Mouse (Mus musculus): ENCODE results near the gene Dgat2. TPM values are rescaled to one million over a fixed set of nuclear protein-coding genes. Genes with fewer than 3 reads are reported as not detected.

Dgat2 gene
- total RNA-seq (2015; ENCODE audit: low replicate concordance) = 0.42 and 7.6 TPM in 2 replicates
- total RNA-seq (2017; ENCODE audit: low replicate concordance) = 0.90 and 2.8 TPM in 2 replicates

DNA sequence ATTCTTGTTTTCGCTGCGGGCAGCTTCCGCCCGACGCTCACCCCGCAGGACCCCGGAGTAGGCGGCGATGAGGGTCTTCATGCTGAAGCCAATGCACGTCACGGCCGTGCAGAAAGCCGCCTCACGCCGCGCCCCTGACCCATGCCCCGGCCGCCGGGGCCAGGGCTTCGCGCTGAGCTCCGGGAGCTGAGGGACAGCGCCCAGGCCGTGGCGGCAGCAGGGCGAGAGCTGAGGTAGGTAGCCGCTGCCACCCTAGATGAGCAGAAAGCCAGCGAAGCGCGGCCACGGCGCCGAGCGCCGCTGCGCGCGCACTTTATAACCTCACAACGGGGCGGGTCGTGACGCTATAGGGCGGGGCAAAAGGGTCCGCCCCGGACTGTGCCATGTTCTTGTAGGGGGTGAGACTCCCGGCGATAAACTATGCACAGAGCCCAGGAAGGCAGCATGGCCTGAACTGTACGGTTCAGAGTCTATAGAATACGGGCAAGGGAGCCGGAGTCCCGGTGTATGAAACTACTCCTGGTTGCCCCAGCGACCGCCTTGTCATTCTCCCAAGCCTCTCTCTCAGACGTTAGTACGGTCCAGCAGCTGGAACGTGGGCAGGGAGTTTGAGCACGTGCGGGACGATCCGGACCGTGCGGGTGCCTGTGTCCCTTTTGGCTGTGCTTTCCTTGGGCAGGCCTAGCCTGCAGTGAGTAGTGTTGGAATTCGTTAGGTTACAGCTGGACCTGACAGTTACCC lies at the start of gene Dgat2:
Gene Dgat2, minus strand, starts transcription at position 288 of the 741 bp plus-strand sequence.
- ATAC-seq (replicated peaks; ENCODE audit: low FRiP score, poor library complexity, severe bottlenecking) = peak; percentile 70

DNA sequence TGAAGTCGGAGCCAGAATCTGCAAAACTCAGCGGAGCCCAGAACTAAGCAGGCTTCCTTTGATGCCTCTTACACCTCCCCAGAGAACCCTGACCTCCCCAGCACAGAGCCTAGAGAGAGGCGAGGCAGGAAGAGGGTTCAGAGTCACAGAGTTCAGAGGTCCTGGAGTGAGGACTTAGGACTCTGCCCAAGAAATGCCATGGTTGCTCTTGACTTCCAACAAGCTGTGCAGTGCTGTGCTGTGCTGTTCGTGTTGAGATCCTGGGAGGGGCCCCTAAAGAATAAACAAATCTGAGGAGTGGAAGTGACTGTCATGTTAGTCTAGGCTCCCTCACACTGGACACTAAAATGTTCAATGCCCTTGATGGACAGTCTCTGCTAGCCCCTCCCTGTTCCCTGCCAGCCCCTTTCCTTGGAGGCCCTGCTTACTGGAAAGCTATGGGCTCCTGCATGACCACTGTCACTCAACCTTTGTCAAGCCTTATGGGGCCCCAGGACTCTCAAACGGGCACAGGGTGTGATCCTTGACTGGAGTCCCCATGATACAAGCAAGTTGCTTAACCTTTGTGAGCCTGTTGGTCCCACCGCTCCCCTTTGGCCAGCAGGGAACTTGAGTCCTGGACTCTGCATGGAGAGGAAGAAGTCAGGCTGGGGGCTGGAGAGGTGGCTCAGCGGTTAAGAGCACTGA lies 47.7 kb upstream of the Dgat2 start:
- no peak for ATAC-seq (replicated peaks; ENCODE audit: low FRiP score, poor library complexity, severe bottlenecking)

DNA sequence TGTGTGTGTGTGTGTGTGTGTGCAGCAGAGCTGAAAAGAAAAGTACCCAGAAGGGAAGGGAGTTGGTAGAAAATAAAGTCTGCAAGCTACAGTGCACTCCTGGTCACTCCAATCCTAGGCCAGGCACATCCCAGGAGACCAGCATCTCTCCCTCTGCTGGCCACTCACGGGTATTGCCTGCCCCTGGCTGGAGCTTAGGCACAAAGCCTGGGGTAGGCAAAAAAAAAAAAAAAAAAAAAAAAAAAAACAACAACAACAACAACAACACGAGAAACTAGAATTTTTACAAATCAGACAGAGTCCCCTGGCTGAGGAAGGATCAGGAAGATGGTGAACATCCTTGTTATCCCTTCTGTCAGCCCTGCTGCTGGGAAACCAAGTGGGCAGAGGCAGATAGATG lies 46.9 kb upstream of the Dgat2 start:
- no peak for ATAC-seq (replicated peaks; ENCODE audit: low FRiP score, poor library complexity, severe bottlenecking)

DNA sequence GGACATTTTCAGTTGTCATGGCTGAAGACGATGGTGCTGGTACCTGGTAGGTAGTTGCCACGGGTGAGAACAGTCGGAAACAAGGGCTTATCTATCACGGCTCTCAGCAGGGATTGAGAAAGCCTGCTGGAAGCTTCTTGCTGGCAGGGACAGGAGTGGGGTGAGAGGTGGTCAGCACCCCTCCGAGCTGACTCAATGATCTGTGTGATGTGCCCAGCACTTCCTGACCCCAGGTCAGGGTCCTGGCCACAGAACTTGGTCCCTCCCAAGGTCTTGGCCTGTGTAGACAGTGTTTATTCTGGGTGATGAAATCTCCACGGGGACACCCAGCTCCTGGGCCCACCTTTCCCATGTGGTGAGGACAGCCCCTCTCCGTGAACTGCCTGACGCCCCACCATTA lies 46.3 kb upstream of the Dgat2 start:
- no peak for ATAC-seq (replicated peaks; ENCODE audit: low FRiP score, poor library complexity, severe bottlenecking)

DNA sequence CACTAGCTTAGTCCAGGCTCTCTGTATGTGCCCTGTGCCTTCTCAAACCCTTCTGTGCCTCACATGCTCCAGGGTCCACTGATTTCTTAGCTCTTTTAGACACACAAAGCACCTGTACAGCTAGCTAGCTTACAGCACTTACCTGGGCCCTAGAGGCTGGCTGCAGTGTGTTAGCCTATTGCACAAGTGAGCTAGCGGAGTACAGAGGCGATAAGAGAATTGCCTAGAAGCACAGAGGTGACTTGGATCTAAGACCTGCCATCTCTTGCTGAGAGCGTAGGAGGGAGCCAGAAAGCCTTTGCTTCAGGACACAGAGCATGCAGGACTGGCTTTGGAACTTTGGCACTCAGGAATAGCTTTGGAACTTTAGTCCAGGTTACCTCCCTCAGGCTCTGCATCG lies 44.7 kb upstream of the Dgat2 start:
- no peak for ATAC-seq (replicated peaks; ENCODE audit: low FRiP score, poor library complexity, severe bottlenecking)

DNA sequence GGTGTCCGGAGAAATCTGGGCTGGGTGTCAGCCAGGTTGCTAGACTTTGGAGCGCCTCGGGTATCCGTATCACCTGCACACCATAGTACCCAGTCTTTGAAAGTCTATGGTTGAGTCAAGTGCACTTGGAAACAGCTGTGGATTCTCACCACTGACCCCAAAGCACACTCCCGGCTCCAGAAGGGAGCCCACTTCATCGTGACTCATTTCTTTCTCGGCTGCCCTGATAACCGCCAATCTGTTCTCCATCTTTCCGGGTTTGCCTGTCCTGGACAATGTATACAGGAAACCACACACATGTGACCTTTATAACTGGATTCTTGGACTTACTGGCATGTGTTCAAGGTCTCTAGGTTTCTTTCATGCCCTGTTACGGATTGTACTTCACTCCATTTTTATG lies 44.1 kb upstream of the Dgat2 start:
- ATAC-seq (replicated peaks; ENCODE audit: low FRiP score, poor library complexity, severe bottlenecking) = no peak

DNA sequence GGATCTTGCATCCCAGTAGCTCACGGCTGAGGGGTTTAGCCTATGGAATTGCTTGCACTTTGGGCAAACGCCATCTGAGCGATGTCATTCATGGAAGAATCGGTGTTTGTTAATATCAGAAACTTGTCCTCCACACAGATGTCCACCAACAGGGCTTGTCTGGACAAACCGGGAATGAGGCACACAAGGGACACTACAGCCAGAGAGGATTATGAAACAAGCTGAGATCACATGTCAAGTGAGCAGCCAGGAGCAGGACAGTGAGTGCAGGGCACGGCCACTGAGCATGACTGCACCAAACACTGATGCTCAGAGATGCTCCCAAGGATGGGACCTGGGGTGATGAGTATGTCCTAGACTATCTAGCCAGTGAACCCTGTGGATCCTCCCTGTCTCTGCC lies 42.9 kb upstream of the Dgat2 start:
- no peak for ATAC-seq (replicated peaks; ENCODE audit: low FRiP score, poor library complexity, severe bottlenecking)

DNA sequence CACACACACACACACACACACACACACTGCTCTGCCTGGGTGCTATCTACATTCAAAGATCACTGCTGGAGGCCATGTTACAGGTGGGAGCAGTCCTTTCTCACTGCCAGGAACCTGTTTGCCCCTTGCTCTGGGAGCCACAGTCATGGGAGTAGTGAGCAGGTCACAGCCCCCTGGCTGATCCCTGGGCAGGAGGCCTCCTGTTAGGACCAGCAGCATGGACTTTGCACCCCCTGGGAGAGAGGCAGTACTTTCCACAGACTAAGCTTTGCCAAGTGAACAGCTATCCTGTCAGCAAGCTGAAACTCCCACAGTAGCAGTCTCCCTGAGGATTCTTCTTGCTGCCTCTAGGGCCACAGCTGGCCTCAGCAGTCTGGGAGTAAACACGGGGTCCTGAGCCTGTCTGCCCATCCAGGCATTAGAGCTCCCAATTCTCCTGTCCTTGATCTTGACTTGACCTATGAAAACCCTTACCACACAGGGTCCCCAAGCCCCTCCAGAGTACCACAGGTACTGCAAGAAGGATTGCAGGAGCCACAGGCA lies 42.2 kb upstream of the Dgat2 start:
- ATAC-seq (replicated peaks; ENCODE audit: low FRiP score, poor library complexity, severe bottlenecking) = no peak

DNA sequence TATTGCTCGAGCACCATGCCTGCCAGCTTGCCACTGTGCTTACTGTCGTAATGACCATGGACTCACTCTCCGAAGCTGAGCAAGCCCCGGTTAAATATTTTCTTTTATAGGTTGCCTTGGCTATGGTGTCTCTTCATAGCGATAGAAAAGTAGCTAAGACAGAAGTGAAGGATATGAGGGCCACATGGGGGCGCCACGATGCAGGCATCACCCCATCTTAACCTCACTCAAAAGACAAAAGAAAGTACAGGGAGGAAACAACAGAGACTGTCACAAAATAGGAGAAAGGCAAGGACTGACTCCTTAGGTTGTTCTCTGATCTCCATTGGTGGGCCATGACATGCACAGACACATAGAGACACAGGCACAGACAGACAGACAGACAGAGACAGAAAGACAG lies 41.7 kb upstream of the Dgat2 start:
- no peak for ATAC-seq (replicated peaks; ENCODE audit: low FRiP score, poor library complexity, severe bottlenecking)

DNA sequence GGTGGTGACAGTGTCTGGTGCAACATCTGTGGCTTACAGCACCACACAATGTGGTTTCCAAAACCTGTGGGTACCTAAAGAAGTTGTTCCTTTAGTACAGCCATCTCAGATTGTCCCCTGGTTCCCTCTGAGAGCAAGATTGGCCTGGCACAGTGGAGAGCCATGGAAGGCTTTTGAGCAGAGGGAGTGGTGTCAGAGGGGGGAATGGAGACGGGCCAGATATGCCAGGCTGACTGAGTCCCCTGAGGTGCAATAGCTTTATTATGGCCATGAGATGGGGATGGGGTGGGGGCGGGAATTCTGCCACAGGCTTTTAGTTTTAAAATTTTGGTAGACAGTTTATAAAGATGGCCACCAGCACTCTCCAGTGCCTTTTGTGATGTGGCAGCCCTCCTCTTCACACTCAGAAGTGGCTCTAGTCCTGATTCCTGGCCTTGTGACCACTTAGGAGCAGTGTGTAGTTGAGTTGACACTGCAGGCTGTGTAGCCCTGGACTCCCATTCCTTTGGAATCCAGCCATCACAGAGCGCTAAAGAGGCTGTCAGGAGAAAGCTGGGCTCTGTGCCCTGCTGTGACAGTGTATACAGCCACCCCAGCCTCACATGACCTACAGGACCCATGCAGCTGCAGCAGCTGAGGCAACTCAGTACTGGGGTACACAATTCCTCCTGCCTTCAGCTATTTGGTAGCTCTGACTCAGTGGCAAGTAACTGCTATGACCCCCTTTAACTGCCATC lies 35.0 kb upstream of the Dgat2 start:
- ATAC-seq (replicated peaks; ENCODE audit: low FRiP score, poor library complexity, severe bottlenecking) = no peak

DNA sequence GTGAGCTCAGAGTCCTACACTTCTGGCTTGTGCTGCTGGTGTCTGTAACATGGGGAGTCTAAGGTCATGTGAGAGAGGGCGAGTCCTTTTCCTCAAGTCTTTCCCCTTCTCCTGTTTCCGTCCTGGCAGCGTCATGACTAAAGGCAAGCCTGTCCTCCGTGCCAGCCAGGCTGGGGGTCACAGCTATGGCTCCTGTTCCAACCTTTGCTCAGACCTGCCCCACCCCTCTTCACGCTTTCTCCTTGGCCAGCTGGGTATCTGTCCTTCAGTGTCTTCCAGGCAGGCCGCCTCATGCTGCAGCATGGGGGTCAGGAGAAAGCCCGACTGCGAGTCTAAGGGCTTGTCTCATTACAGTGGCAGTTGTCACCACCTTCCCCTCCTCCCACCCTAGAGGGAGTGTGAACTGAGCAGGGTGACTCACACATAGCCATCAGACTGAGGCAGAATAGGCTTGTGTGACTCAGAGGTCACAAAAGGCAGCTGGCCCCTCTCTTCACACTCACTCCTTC lies 32.9 kb upstream of the Dgat2 start:
- no peak for ATAC-seq (replicated peaks; ENCODE audit: low FRiP score, poor library complexity, severe bottlenecking)

DNA sequence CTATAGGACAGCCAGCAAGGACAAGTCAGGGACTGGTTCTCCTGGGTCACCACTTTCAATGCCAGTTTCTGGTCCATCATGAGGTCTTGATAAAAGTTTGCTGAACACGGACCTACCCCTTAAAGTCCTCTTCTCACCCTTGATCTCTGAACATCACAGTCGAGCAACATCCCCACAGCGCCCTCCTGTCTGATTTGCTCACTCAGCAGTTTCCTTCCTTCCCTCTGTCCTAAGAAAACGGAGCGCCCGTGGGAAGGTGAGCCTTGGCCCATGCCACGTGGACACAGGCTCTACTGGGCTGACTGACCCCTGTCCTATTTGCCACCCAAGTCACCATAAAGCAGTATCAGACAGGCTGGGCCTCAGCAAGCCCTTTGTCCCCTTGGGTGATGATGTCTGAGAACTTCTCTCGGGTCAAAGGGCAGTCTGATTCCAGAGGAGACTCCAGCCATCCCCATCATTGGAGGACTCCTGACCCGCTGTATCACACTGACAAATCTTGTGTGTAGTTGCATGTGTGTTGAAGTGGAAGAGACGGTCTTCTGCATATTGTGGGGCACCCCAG lies 32.2 kb upstream of the Dgat2 start:
- ATAC-seq (replicated peaks; ENCODE audit: low FRiP score, poor library complexity, severe bottlenecking) = no peak

DNA sequence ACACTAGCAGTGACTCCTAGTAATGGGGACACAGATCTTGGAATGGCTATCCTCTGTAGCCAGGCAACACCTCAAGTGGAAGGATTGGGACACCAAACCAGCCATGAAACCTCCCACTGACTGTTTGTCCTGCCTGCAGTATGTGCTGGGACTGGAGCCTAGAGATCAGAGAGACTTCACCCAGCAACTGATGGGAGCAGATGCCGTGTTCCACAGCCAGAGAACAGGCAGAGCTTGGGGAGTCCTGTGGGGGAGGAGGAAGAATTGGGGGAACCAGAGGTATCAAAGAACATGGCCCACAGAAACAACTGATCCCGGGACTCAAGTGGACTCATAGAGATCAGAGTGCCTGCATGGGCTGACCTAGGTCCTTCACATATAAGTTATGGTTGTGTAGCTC lies 31.2 kb upstream of the Dgat2 start:
- no peak for ATAC-seq (replicated peaks; ENCODE audit: low FRiP score, poor library complexity, severe bottlenecking)

DNA sequence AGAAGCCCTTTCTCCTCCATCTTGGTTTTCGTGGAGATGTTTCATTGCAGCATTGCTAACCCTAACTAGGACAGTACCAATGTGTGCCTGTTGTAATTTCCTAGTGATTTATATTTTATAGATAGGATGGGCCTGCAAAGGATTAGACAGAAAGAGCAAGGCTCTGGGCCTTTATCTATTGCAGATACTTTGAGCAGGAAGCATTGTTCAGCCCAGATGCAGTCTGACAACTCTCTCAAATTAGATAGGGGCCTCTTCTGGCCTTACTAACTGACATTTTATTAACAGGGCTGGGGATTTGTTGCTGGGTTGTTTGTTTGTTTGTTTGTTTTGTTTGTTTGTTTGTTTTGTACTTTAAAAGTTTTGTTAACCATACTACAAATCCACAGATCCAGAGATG lies 30.5 kb upstream of the Dgat2 start:
- no peak for ATAC-seq (replicated peaks; ENCODE audit: low FRiP score, poor library complexity, severe bottlenecking)

DNA sequence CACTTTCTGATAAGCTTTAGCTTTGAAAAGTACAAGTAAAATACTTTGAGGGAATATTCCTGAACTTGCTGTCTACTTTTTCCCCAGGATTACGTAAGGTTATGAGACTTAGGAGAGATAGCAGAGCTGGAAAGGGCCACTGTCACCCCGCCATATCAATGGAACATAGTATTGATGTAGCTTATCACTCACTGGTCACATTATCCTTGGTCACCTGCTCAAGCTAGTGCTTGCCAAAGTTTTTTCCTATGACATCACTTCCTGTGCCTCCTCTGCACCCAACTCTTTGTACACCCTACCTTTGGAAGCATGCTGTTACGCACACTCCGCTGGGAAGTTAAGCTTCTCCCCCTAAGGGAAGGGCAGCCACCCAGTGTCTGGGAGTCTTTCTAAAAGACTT lies 26.2 kb upstream of the Dgat2 start:
- no peak for ATAC-seq (replicated peaks; ENCODE audit: low FRiP score, poor library complexity, severe bottlenecking)

DNA sequence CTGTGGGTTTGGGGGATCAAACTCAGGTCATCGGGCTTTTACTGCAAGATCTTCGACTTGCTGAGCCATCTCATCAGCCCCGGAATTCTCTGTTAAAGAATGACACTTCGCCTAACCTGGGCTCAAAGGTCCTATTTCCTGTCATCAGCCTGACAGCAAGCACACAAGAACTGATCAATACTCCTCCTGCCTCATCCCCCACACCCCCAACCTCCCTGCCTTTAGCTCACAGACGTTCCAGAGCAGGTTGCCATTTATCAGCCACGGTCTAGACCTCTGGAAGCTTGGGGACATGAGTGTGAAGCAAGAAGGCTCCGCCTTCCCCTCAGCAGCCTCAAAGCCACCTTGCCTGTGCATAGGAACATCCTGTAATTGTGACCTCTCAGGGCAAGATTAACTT lies 23.8 kb upstream of the Dgat2 start:
- ATAC-seq (replicated peaks; ENCODE audit: low FRiP score, poor library complexity, severe bottlenecking) = no peak

DNA sequence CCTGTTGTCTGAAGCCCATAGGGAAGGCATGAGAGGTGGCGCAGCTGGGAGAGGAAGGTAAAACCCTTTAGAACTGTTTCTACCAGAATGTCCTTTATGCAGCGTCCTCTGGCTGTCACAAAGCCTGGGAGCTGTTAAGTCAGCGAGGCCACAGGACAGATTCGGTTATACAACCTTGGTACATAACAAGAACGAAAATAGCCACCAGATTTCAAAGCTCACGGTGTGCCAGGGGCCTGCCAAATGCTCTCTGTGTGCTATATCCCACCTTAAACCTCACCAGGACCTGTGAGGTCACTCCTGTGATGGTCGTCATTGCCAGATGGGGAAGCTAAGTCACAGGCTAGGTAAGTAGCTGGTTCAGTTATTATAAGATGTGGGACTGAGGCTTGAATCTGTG lies 19.6 kb upstream of the Dgat2 start:
- ATAC-seq (replicated peaks; ENCODE audit: low FRiP score, poor library complexity, severe bottlenecking) = no peak

DNA sequence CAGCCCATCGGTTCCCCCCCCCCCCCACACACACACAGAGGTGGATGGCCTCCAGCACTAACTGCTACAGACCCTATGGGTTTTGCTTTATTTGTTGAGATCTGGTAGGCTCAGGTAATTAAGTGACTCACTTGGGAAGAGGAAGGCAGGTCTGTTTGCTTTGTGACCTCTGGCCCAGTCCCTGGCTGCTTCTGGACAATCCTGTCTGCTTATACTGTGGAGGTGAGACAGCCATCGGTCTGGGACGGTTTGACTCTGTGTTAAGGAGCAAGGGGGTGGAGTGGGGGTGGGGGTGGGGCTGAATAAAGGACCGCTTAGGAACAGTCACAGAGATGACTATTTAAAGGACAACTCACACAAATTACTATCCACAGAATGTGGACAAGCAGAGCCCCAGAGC lies 17.8 kb upstream of the Dgat2 start:
- ATAC-seq (replicated peaks; ENCODE audit: low FRiP score, poor library complexity, severe bottlenecking) = no peak

DNA sequence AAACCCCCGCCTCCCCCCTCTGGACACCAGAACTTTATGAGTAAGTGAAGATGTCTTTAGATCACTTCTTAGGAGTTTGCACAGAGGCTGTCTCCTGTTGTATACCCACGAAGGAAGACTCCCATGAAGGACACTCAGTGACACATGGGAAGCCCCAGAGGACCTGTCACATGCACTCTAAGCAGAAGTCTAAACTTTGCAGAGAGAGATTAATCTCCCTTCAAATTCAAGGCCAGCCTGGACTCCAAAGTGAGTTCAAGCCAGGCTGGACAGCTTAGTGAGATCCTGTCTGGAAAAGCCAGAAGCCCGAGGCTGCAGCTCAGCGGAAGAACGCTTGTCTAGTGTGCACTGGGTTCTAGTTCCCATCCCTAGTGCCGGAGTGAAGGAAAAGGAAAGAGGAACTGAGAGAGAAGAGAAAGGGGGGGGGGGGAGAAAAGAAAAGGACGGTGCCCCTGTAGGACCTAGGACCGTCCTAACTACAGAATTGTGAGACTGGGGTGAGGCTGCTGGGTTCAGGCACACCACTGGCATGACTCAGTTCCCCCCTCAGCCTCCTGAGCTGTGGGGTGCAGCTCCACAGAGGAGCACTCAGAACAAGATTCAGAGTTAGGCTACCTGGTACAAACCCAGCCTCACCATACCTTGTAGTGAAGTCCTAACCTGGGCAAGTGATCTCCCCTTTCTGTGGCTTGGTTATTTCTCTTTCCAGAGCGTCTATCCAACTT lies 17.1 kb upstream of the Dgat2 start:
- ATAC-seq (replicated peaks; ENCODE audit: low FRiP score, poor library complexity, severe bottlenecking) = no peak
